Mouse (Mus musculus): ENCODE measurements around the gene Osbpl2. TPM values are rescaled to one million over a fixed set of nuclear protein-coding genes. Genes with fewer than 3 reads are reported as not detected.

The Osbpl2 gene
- total and polyA plus RNA-seq, 3 experiments: 11.4 to 15.6 (median 12.8) TPM

GRCm38 (mm10) chr2:180069770-180070480 lies 49.2 kb upstream of the Osbpl2 start:
- dilution Hi-C loops (cut with MboI; ENCODE audit: extremely low pct_ligation_motif_present, extremely low pct_unique_long_range_greater_than_20kb, low sequenced_read_pairs) (loop anchor here (25.0 kb wide), 1 partner anchor 158 kb away; no protein-coding TSS in a partner anchor), in situ Hi-C loops (cut with MboI; ENCODE audit: low pct_ligation_motif_present, low pct_unique_long_range_greater_than_20kb, low sequenced_read_pairs) (no loop called here)
- Histone ChIP-seq H3K4me3 (replicated peaks in 1 of 3; ENCODE audit: low read depth in 2 of 3, low read length in 2 of 3, poor library complexity in 1 of 3) (peak overlapping the region; percentile 79 to 90 (median 87)), H3K79me2 (replicated peaks; ENCODE audit: control insufficient read depth, extremely low read depth, insufficient read depth, poor library complexity, severe bottlenecking) (peaks cover 4% of the 10 kb centered on the region; the same call in 1 of the 2 replicates), H3K9me3 (replicated peaks; ENCODE audit: low read length) (no peaks in the 10 kb centered on the region), H3K36me3 (replicated peaks in 1 of 2; ENCODE audit: control insufficient read depth in 1 of 2, insufficient read depth in 1 of 2, low read length in 1 of 2) (peaks cover 14 to 34% of the 10 kb centered on the region in 2 experiments), H3K27ac (ENCODE audit: insufficient read depth, low read depth) (no peak overlapping the region), H3K4me2 (ENCODE audit: insufficient read depth, low read depth, poor library complexity, severe bottlenecking) (peak overlapping the region; percentile 31; the same call in 1 of the 2 replicates), H3K4me1 (ENCODE audit: control insufficient read depth in 1 of 2, insufficient read depth in 2 of 2) (peaks cover 10 to 19% of the 10 kb centered on the region in 2 experiments), H3K9ac (ENCODE audit: insufficient read depth, low read depth) (peak overlapping the region; percentile 86), H3K27me3 (replicated peaks) (no peaks in the 10 kb centered on the region)
- TF ChIP-seq ELF1 (IDR thresholded peaks at IDR 0.05; ENCODE audit: low read depth, low read length) (no peak), POLR2A (IDR thresholded peaks at IDR 0.05; ENCODE audit: low read depth, low read length) (no peak), HCFC1 (IDR thresholded peaks at IDR 0.05; ENCODE audit: low read depth, low read length) (no peak)
- no peak for DNase-seq (ENCODE audit: extremely low read depth)

GRCm38 (mm10) chr2:180070481-180071453 lies 48.3 kb upstream of the Osbpl2 start, which contains the start of gene Mtg2:
Gene Mtg2 (plus strand): TSS chr2:180070588.
- Histone ChIP-seq H3K27ac (ENCODE audit: insufficient read depth, low read depth) (no peak within 1 kb of the TSS), H3K79me2 (replicated peaks; ENCODE audit: control insufficient read depth, extremely low read depth, insufficient read depth, poor library complexity, severe bottlenecking) (peaks cover 4% of the 10 kb centered on the region; the same call in 1 of the 2 replicates), H3K36me3 (replicated peaks in 1 of 2; ENCODE audit: control insufficient read depth in 1 of 2, insufficient read depth in 1 of 2, low read length in 1 of 2) (peaks cover 14 to 40% of the 10 kb centered on the region in 2 experiments), H3K4me2 (ENCODE audit: insufficient read depth, low read depth, poor library complexity, severe bottlenecking) (peak within 1 kb of the TSS; percentile 94), H3K4me1 (ENCODE audit: control insufficient read depth in 1 of 2, insufficient read depth in 2 of 2) (peaks cover 10 to 22% of the 10 kb centered on the region in 2 experiments), H3K9me3 (replicated peaks; ENCODE audit: low read length) (no peaks in the 10 kb centered on the region), H3K4me3 (replicated peaks in 1 of 3; ENCODE audit: low read depth in 2 of 3, low read length in 2 of 3, poor library complexity in 1 of 3) (peak within 1 kb of the TSS; percentile 87 to 92 (median 90)), H3K27me3 (replicated peaks) (no peaks in the 10 kb centered on the region), H3K9ac (ENCODE audit: insufficient read depth, low read depth) (peak within 1 kb of the TSS; percentile 86)
- dilution Hi-C loops (cut with MboI; ENCODE audit: extremely low pct_ligation_motif_present, extremely low pct_unique_long_range_greater_than_20kb, low sequenced_read_pairs): loop anchor here (25.0 kb wide), 1 partner anchor 158 kb away; no protein-coding TSS in a partner anchor
- peak; percentile 87 for DNase-seq (ENCODE audit: extremely low read depth)
- TF ChIP-seq MXI1 (IDR thresholded peaks at IDR 0.05; ENCODE audit: low read depth, low read length): peak; percentile 93
- peak; percentile 97 for TF ChIP-seq NELFE (IDR thresholded peaks at IDR 0.05; ENCODE audit: low read depth, low read length)
- peak; percentile 76 for TF ChIP-seq MAX (IDR thresholded peaks at IDR 0.05; ENCODE audit: low read length)
- 0 out of 2 replicates have a peak, but pooled peaks have one; percentile 10 for TF ChIP-seq RCOR1 (conservative IDR thresholded peaks at IDR 0.05; ENCODE audit: low read depth, low read length)
- TF ChIP-seq ELF1 (IDR thresholded peaks at IDR 0.05; ENCODE audit: low read depth, low read length): peak; percentile 92
- peak; percentile 95 for TF ChIP-seq SIN3A (IDR thresholded peaks at IDR 0.05; ENCODE audit: low read length)
- no peak for TF ChIP-seq CTCF (conservative IDR thresholded peaks at IDR 0.05 in 1 of 2, IDR thresholded peaks at IDR 0.05 in 1 of 2; ENCODE audit: low read depth in 2 of 2, low read length in 2 of 2)
- no peak for TF ChIP-seq JUN (IDR thresholded peaks at IDR 0.05; ENCODE audit: insufficient read depth, low read depth, low read length)
- TF ChIP-seq HCFC1 (IDR thresholded peaks at IDR 0.05; ENCODE audit: low read depth, low read length): peak; percentile 89
- TF ChIP-seq MEF2A (IDR thresholded peaks at IDR 0.05; ENCODE audit: borderline replicate concordance, low read depth, low read length): 0 out of 2 replicates have a peak, but pooled peaks have one; percentile 12
- peak; percentile 58; the same call in 1 of the 2 replicates for TF ChIP-seq IRF4 (IDR thresholded peaks at IDR 0.05; ENCODE audit: low read depth, low read length)
- TF ChIP-seq MAZ (IDR thresholded peaks at IDR 0.05; ENCODE audit: low read depth, low read length): peak; percentile 72; the same call in 1 of the 2 replicates
- peak; percentile 85; the same call in 1 of the 2 replicates for TF ChIP-seq KAT2A (IDR thresholded peaks at IDR 0.05; ENCODE audit: insufficient replicate concordance, low read length)
- no peak for TF ChIP-seq E2F4 (IDR thresholded peaks at IDR 0.05; ENCODE audit: insufficient replicate concordance, low read depth, low read length)
- TF ChIP-seq POLR2A (IDR thresholded peaks at IDR 0.05; ENCODE audit: low read depth, low read length): peak; percentile 90
- no peak; the same call in 1 of the 2 replicates for TF ChIP-seq GABPA (IDR thresholded peaks at IDR 0.05; ENCODE audit: insufficient replicate concordance, low read depth, low read length)
- peak; percentile 86 for TF ChIP-seq TCF12 (IDR thresholded peaks at IDR 0.05; ENCODE audit: low read depth, low read length)
- no peak for TF ChIP-seq UBTF (IDR thresholded peaks at IDR 0.05; ENCODE audit: low read depth, low read length)
- TF ChIP-seq MYC (IDR thresholded peaks at IDR 0.05; ENCODE audit: low read depth, low read length): peak; percentile 81
- TF ChIP-seq POLR2AphosphoS2 (IDR thresholded peaks at IDR 0.05; ENCODE audit: low read depth, low read length): peak; percentile 87
- peak; percentile 92 for TF ChIP-seq CHD2 (IDR thresholded peaks at IDR 0.05; ENCODE audit: low read length)
- TF ChIP-seq ZMIZ1 (IDR thresholded peaks at IDR 0.05; ENCODE audit: low read depth, low read length): peak; percentile 89
- peak; percentile 95 for TF ChIP-seq NRF1 (IDR thresholded peaks at IDR 0.05; ENCODE audit: low read depth, low read length)
- TF ChIP-seq BHLHE40 (IDR thresholded peaks at IDR 0.05; ENCODE audit: low read depth, low read length): peak; percentile 70
- in situ Hi-C loops (cut with MboI; ENCODE audit: low pct_ligation_motif_present, low pct_unique_long_range_greater_than_20kb, low sequenced_read_pairs): no loop called here

Data from CH12.LX (cell line).